Mouse (Mus musculus) CD8-positive naive resting alpha-beta T cell, adult 2 months (primary cell): Measurements from ENCODE around the gene Ift22.
"Not testable (repeated sequence)": the region's sequence is repeated elsewhere in the genome, so short reads cannot be mapped to it uniquely, and the experiment has no call there.

Experiments used
- DNase-seq, 2 experiments: peaks; one replicate each; pipeline ENCODE4 v3.0.0; 2022; ENCODE audit warnings: low read depth in 2 of 2, low spot score in 2 of 2

The Ift22 gene

DNA sequence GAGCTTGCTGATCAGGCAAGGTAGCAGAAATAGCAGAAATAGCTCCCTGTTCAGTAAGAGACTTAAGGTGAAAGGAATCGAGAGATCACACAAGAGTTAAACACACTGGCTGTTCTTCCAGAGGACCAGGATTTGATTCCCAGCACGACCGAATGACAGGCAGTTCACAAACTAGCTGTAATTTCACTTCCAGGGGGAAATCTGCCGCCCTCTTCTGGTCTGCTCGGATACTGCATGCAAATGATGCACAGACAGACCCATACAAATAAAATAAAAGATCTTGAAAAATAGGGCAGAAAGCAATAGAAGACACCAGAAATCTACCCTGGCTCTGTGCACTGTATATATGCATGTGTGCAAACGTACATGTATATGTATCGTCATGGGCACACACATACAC is 2.3 kb upstream of the Ift22 start:
- DNase-seq, result peak; percentile 26 to 49

DNA sequence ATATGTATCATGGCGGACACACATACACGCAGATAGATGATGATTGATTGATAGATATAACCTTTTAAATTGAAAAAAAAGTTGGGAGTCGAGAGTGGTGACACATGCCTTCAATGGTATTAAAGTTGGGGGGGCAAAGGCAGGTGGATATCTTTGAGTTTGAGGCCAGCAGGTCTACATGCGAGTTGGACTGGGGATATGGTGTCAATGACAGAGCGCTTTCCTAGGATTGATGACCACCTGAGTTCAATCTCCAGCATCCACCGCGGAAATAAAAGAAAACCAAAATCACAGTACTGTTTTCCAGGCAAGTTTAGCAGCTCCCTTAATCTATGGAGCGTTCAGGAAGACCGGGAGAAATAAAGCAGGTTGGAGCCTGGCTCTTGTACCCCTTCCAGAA is 363 bp upstream of the Ift22 start:
- DNase-seq, result no peak

DNA sequence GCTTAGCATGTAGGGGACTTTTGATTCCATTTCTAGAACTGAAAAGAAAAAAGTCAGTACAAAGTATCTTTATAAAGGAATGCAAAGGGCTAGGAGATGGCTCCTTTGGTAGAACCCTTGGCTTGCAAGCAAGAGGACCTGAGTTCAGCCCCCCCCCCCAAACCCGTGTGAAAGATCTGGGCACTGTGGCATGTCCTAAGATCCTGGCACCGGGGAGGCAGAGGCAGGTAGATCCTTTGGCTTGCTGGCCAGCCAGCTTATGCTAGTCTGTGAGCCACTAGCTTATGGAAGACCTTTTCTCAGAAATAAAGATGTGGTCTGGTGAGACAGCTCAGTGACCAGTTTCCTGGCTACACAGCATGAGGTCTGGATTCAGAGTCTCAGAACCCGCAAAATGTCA is 6.2 kb downstream of the Ift22 start:
- no peak for DNase-seq

DNA sequence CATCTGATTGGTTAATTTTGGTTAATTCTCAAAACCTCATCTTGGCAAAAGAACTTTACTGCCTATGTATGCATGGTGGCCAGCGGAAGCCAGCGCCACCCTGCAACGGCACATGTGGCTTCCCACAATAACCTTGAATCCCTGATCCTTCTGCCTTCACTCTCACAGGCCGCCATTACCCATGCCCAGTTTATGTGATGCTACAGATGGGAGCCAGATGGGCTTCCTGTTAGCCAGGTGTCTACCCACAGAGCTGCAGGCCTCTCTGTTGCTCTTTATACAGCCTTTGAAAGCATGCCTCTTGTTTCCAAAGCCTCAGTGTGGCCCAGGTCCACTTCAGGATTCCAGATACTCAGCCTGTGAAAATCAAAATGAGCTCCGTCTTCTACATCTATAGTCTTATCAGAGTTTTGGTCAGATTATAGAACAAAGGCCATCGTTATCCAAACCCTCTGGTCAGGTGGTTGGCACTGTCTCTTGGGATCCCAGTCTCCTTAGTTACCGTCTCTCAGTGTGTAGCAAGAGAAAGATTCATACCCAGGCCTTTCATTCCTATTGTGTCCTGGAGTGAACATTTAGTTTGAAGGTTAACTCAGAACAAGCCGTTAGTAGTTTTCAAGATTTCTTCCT is 9.8 kb downstream of the Ift22 start:
- no peak for DNase-seq

DNA sequence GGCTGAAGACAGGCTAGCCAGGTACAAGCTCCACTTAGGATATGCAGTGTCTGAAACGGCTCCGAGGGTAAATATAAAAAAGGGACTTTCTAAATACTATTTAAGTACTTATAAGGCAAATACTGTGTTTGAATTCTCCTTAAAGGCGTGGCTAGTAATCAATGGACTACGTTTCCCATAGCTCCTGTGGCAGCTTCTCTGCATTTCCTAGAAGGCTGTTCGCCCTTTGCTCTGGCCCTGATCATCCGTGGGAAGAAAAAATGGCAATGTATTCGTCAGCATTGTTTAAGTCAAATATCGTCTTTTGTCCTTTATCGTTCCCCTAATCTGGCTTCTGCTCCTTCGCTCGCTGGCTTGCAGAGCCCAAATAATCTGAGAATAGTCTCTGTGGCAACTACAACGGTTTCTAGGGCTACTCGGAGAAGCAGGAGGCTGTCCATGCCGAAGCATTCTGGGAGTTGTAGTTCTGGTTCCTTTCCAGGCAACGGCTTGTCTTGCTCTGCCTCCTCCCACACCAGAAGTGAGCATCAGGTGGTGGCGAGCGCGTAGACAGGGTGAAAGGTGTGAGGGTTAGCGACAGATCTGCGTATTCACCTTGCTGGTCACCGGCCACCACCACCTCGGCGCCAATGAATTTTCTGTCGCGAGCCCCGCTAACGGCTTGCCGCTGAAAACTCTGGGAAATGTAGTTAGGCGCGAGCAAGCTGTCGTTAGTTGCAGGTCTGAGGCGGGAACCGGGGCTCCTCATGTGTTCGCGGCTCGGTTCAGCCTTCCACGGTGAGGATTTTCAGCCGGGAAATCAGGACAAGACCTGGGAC is 10.9 kb downstream of the Ift22 start:
- DNase-seq, result peak; percentile 50 to 69

DNA sequence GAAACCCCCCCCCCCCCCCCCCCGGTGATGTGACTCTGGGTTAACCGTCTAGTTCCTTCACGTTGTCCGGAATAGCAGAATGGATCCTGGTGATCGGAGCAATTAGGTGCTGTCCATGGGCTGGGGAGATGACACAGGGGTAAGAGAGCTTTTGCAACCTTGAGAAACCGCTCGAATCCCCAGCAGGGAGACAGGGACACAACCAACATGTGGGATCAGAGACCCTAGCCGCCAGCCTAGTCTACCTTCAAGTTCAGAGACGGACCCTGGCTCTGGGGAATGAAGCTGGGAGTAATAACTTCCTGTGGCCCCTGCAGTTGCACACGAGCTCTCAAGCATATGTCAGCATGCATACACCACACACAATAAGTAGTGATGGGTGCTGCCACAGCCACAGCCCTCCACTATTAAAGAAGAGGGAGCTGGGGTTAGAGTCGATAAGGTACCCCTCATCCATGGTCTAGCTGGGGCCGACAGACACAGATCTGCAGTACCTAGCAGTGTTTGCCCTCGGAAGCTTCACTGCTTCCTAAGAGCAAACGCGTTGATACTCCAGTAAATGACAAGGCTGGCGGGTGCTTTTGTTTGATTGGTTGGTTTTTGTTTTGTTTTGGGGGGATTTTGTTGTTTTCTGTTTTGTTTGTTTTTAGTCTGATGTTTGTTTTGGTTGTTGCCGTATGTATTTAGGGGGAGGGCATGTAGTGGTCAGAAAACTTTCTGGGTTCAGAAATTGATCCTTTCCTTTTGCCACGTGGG is 11.8 kb downstream of the Ift22 start:
- DNase-seq, result no peak

DNA sequence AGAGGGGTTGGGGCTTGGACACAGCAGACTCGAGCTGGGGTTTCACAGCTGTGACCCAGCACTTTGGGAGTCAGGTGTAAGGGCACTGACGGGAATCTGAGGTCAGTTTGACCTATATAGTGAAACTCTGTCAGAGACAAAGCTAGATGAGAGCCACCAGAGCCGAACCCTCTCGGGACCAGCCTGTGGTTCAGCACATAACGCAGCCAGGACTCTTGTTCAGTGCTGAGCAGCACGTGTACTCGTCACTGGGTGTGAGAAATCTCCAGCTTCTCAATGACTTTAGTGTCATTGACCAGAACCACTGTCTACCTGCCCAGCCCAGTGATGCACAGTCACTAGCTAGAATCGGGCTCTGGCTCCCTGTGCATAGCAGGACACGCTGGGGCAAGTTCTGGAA is 14.9 kb downstream of the Ift22 start:
- DNase-seq, result no peak

DNA sequence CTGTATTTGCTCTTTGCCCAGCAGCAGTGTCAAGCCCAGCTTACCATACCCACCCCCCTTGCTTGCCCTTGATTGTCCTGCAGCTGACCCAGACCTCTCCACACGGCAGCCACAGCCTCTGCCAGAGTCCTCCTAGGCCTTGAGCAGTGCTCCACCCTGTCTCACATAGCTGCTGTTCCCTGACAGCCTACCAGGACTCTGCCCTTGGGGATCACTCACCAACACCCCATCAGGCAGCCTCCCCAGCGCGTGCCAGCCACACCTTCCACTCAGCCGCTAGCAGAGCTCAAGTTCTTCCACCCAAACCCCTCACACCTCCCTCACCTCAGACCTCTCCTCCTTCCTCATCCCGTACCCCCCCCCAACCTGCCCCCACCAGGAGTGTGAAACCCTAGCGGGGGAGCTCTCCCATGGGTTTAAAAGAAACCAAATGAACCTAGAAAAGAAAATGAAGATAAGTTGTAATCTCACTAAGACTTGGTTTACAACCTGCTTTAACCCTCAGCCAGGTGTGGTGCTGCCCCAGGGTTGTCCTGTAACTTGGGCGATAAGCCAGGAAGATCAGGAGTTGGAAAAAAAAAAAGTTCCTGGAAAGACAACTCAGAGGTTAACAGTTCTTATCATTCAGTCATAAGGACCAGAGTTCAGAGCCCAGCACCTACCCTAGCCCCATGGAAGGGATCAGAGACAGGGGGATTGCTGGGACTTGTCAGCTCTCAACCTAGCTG is 16.0 kb downstream of the Ift22 start:
- no peak for DNase-seq

DNA sequence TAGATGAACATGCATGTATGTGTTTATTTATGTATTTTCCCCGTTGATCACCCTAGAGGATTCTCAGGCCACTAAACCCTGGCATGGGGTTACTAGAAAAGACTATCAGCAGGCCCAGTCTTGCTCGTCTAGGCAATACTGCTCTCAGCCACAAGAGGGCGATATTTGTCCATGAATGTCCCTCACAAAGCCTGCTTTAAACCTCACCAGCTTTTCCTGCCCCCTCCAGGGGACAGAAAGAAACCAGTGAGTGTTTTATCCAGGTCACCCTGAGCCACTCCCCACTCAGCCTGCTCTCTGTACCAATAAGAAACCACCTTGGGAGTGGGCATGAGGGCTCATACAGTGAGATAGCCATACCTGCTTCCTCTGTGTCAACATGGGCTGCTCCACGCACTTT is 21.1 kb downstream of the Ift22 start:
- peak; percentile 63 to 73 for DNase-seq

DNA sequence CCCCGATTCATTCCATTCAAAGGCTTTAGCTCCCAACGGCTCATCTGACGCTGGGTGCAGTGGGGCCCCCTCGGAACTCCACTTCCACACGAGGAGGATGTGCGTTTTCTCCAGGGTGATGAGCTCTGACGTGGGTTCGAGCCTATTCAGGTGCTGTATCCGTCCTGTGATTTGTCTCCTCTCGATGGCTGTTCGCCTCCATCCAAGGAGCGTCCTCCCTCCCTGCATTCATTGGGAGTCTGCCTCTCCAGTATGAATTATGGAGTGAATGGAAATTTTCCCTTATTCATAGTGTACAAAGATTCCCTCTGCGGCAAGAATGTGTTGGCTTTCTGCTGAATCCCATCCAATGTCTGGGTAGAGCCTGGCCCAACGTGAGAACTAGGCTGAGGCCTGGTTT is 23.9 kb downstream of the Ift22 start:
- DNase-seq, result no peak

DNA sequence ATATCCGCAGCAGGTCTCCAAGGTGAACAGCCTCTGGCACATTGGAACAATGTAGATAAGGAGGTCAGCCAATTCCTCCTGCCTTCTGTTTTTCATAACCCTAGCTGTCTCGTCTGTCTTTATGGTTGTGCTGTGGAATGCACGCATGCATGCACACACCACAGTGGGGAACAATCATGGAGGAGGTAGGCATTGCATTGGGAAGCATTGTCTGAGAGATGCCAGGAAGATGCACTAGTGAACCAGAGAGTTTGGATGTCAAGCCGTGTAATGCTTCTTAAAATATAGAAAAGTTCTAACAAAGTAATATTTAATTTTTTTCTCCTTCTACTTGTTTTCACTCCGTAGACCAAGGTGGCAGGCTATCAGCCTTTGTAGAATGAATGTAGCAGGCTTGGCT is 25.0 kb downstream of the Ift22 start:
- DNase-seq, result no peak

DNA sequence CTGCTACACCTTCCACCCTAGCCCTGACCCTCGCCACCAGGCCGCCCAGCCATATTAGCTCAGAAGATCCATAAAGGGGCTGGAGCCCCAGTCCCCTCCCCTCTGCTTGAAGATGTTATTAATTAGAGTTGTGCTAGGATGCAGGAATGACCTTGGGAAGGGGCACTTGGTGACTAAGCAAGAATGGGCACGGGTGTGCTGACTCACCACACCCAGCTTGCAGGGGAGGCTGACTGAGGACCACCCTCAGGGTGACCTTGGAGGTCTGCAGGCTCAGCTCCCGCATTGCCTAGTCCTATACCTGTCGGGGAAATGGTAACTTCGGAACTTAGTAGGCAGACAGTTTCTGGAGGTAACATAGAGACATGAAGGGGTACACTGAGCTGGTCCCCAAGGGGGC is 26.0 kb downstream of the Ift22 start:
- DNase-seq, result no peak

DNA sequence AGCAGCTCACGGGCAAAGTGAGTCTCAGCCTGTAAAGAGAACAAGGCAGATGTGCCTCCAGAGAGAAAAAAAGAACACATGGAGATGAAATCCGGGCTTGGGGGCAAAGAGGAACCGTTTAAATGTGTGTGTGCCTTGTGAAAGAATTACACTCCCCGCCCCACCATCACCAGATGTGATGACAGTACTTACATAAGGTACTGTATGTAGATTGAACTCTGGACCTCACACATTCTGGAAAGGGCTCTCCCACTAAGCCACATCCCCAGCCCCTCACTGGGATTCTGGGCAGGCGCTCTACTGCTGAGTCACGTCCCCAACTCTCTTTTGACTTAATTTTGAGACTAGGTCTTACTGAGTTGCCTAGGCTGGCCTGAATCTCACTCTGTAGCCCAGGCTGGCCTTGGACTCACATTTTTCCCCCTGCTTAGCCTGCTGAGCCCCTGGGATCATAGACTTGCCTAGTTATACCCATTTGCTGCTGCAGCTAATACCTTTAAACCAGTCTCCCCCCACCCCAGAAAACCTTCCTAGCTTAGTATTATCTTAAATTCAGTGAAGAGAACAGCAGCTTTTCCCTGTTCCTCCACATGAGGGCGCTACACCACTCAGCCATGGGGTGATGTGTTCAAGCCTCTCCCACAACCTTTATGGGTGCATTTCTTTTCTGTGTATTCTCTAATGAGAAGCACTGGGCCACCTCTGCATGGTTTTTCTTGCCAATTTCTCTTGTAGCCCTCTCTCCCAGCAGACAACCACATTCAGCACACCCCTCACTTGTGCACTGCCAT is 28.1 kb downstream of the Ift22 start:
- peak in 1 of 2 experiments; percentile 12 for DNase-seq

DNA sequence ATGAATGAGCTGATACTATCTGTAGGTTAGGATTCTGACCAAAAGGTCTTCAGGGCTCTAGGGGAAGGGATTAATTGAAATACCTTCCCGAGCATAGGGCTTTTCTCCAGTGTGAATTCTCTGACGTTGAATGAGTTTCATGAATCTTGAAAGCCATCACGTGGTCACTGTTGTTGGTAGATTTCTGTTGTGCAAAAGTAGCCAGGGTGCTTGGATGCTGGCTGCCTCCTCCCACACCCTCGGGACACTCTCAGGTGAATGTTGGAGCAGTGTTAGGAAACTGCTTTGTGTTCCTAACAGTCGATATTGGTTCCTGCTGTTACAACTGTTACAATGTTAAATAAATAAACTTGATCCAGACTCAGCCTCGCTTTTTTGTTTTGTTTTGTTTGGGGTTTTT is 28.8 kb downstream of the Ift22 start:
- DNase-seq, result no peak

DNA sequence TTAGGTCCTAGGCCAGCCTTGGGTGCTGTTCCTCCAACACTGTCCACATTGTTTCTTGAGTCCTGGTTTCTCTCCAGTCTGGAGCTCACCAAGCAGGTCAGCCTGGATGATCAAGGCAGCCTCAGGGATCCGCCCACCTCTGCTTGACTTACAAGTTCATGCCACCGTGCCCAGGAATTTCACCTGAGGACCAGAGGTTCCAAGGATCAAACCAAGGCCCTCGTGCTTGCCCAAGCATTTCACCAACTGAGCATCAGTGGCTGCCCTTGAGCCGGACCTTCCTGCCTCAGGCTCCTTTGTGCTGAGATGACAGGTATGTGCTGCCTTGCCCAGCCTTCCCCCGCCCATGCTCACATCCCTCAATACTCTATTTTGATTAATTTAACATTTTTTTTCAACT is 29.7 kb downstream of the Ift22 start:
- no peak for DNase-seq

DNA sequence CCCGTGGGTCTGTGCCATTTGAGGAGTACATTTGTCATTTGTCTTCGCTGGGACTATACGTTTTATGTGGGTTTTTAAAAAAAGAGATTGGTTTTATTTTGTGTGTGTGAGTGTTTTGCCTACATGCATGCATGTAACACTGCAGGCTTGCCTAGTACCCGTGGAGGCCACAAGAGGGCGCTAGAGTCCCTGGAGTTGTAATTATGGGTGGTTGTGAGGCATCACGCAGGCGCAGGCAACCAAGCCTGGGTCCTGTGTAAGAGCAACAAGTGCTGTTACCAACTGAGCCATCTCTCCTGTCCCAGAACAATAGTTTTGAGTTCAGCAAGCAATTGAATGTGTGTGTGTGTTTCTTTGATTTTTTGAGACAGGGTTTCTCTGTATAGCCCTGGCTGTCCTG is 31.3 kb downstream of the Ift22 start:
- peak in 1 of 2 experiments; percentile 20 for DNase-seq

DNA sequence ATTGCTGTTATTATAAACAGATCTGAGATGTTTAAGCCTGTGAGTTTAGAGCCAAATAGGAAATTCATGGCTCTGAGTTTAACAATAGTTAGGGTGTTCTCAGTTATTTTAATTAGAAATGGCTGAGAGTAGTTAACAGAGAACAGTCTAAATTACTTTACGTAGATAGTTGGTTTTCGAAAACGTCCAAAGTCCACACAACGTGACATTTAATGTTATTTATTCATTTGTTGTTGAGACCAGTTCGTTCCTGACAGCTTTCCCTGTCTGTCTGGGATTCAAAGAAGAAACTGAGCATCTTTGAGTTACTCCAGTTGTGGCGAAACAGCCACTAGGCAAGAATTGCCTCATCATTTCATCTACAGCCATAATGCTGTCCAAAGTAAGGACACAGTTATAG is 32.1 kb downstream of the Ift22 start:
- DNase-seq, result not testable (repeated sequence)

DNA sequence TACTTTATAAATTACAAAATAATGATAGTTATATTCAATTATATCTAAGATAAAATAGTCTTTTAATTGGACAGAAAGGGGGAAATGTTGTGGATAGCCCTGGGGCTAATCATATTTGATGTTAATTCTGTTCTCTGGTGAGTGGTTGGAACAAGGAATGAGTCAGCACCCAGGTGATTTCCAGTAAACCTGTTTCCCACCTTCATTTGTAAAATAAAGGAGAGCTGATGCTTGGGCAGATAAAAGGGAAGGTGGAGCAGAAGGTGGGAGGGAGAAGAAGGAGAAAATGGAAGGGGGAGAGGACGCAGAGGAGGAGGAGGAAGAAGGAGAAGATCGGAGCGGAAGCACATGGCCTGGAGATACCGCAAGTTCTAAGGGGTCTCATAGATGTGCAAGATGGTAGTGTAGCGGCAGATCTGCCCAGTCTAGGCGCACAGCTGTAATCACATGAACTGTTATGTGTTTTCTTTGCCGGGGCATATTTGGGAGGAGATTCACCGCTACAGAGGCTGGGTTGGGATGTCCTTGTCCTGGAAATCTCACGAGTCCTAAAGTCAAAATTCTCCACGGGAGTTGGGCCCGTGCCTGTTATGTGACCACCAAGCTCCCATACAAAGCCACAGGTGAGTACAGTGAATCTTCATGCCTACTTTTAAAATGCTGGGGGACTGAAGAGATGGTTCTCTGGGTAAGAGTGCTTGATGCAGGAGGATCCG is 33.1 kb downstream of the Ift22 start:
- DNase-seq, result no peak

DNA sequence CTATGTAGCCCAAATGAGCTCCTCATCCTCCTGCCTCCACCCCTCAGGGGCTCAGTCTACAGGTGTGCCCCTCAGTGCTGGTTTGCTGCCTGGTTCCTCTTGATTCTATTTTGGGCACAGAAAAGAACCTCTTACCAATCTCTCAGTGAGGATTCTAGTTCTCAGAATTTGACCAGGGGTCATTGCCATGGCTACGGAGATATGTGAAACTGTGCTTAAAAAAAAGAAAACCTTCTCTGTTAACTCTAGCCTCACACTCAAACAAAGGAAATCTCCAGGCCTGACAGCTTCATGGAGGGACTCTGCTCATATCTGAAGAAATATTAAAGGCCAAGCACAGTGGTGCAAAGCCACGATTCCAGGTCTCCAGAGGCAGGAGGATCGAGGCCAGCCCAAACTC is 34.8 kb downstream of the Ift22 start:
- no peak for DNase-seq

DNA sequence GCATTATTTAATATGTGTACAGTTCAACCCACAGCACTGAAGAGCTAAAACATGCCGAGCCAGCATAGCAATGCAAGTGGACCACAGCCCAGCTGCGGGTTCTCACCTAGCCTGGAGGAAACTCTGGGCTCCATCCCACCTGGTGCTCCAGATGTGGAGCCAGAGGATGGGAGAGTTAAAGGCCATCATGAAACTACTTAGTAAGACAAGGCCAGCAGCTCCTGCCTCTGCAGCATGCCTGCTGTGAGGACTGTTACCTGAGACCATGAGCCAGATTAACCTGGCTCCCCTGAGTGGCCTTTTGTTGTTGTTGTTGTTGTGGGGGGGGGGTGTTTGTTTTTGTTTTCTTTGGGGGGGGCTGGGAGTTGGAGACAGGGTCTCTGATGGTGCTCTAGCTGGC is 35.4 kb downstream of the Ift22 start:
- DNase-seq, result no peak
